In the genomic region with DNA sequence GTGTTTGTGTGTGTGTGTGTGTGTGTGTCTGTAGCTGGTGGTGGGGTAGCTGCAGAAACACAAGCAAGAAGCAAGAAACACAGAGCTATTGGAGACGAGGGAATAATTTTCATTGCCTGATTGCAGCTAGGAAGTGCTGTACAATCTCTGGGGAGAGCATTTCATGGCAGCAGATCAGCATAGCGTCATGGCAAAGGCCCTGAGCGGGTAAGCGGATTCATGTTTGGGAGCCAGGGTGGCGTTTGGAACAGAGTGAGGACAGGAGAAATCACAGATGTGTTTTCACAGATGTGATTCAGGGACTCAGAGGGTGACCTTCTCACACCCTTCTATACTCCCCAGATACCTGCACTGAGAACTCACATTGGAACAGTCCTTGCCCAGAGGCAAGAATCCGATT, we compare ENCODE assay signal across 19 mouse cellular contexts. TPM values are rescaled to one million over a fixed set of nuclear protein-coding genes. Genes with fewer than 3 reads are reported as not detected.
DNase-seq lines count a peak whose midpoint lies in the region; ATAC-seq and TF ChIP-seq lines count a peak whose summit lies in the region.
"Had no signal": no experiment of that assay in that cellular context is flagged by ENCODE, and none has a peak within 500 bp of the region (broad histone marks: within the 10 kb centered on the region; RNA-seq: fewer than 3 reads in every experiment).

No protein-coding gene starts in this region.

- H3K36me3 ChIP-seq in heart, embryonic 12.5 days: no peaks in the 10 kb centered on the region
- no peaks in the 10 kb centered on the region for H3K36me3 ChIP-seq in midbrain, postnatal 0 days (ENCODE audit: insufficient read depth, low read length)
- no peaks in the 10 kb centered on the region for H3K36me3 ChIP-seq in midbrain, embryonic 15.5 days (replicated peaks)
- H3K36me3 ChIP-seq in heart, adult 2 months (ENCODE audit: control insufficient read depth, insufficient read depth, low read length): no peaks in the 10 kb centered on the region
- no peaks in the 10 kb centered on the region for H3K36me3 ChIP-seq in neural tube, embryonic 15.5 days
- H3K36me3 ChIP-seq: embryonic facial prominence, embryonic 15.5 days; forebrain, embryonic 12.5 days; limb, embryonic 15.5 days; stomach, embryonic 15.5 days had no signal

- WGBS in heart, embryonic 12.5 days: 71% methylated on average over 6 of the region's 6 CpGs
- WGBS in midbrain, postnatal 0 days: 54% methylated on average over 6 of the region's 6 CpGs
- WGBS in midbrain, embryonic 15.5 days: 68% methylated on average over 6 of the region's 6 CpGs
- WGBS in heart, adult 2 months: 49% methylated on average over 6 of the region's 6 CpGs
- WGBS in neural tube, embryonic 15.5 days: 34% methylated on average over 6 of the region's 6 CpGs

- H3K27me3 ChIP-seq in heart, embryonic 12.5 days (replicated peaks): no peaks in the 10 kb centered on the region
- no peaks in the 10 kb centered on the region for H3K27me3 ChIP-seq in midbrain, postnatal 0 days (ENCODE audit: insufficient read depth, low read length)
- H3K27me3 ChIP-seq in midbrain, embryonic 15.5 days (replicated peaks): no peaks in the 10 kb centered on the region
- no peaks in the 10 kb centered on the region for H3K27me3 ChIP-seq in heart, adult 2 months (ENCODE audit: control insufficient read depth, insufficient read depth, low read length)
- H3K27me3 ChIP-seq in neural tube, embryonic 15.5 days (replicated peaks): no peaks in the 10 kb centered on the region
- H3K27me3 ChIP-seq: embryonic facial prominence, embryonic 15.5 days; forebrain, embryonic 12.5 days; limb, embryonic 15.5 days; stomach, embryonic 15.5 days had no signal

- intact Hi-C loops in heart, adult 2 months (cut with DNase I): no loop called here

- H3K27ac ChIP-seq in heart, embryonic 12.5 days (ENCODE audit: poor library complexity, severe bottlenecking): no peak overlapping the region
- no peak overlapping the region for H3K27ac ChIP-seq in midbrain, postnatal 0 days (ENCODE audit: low read depth, low read length)
- H3K27ac ChIP-seq in midbrain, embryonic 15.5 days: no peak overlapping the region
- no peak overlapping the region for H3K27ac ChIP-seq in heart, adult 2 months
- peak overlapping the region; percentile 19; the same call in 1 of the 2 replicates for H3K27ac ChIP-seq in neural tube, embryonic 15.5 days (replicated peaks)
- H3K27ac ChIP-seq: embryonic facial prominence, embryonic 15.5 days; forebrain, embryonic 12.5 days; limb, embryonic 15.5 days; stomach, embryonic 15.5 days had no signal

- no peak for ATAC-seq in heart, embryonic 12.5 days (ENCODE audit: insufficient number of reproducible peaks, low FRiP score)
- ATAC-seq in midbrain, postnatal 0 days (ENCODE audit: low FRiP score): no peak
- ATAC-seq in midbrain, embryonic 15.5 days (replicated peaks): no peak
- no peak; the same call in 1 of the 2 replicates for ATAC-seq in neural tube, embryonic 15.5 days (ENCODE audit: low FRiP score)
- ATAC-seq: inflammation-experienced regulatory T-cells, adult 6 months; liver, postnatal 0 days had no signal

- H3K79me2 ChIP-seq in heart, adult 2 months (replicated peaks; ENCODE audit: control insufficient read depth, insufficient read depth, low read length): no peaks in the 10 kb centered on the region

- H3K9me3 ChIP-seq in heart, embryonic 12.5 days (replicated peaks): no peaks in the 10 kb centered on the region
- H3K9me3 ChIP-seq in midbrain, postnatal 0 days (ENCODE audit: low read length): no peaks in the 10 kb centered on the region
- no peaks in the 10 kb centered on the region for H3K9me3 ChIP-seq in midbrain, embryonic 15.5 days
- H3K9me3 ChIP-seq in neural tube, embryonic 15.5 days (replicated peaks): no peaks in the 10 kb centered on the region
- H3K9me3 ChIP-seq: embryonic facial prominence, embryonic 15.5 days; forebrain, embryonic 12.5 days; limb, embryonic 15.5 days; stomach, embryonic 15.5 days had no signal

- H3K9ac ChIP-seq in heart, embryonic 12.5 days: no peak overlapping the region
- H3K9ac ChIP-seq in midbrain, postnatal 0 days (replicated peaks; ENCODE audit: low read length, poor library complexity, severe bottlenecking): no peak overlapping the region
- no peak overlapping the region for H3K9ac ChIP-seq in midbrain, embryonic 15.5 days
- H3K9ac ChIP-seq in heart, adult 2 months (ENCODE audit: low read depth, low read length): no peak overlapping the region
- no peak overlapping the region for H3K9ac ChIP-seq in neural tube, embryonic 15.5 days (replicated peaks)
- H3K9ac ChIP-seq: embryonic facial prominence, embryonic 15.5 days; forebrain, embryonic 12.5 days; limb, embryonic 15.5 days; liver, postnatal 0 days; stomach, embryonic 15.5 days had no signal

- no peak overlapping the region for H3K4me3 ChIP-seq in heart, embryonic 12.5 days
- H3K4me3 ChIP-seq in midbrain, postnatal 0 days (ENCODE audit: low read depth, low read length): no peak overlapping the region
- no peak overlapping the region for H3K4me3 ChIP-seq in midbrain, embryonic 15.5 days
- no peak overlapping the region for H3K4me3 ChIP-seq in heart, adult 2 months
- H3K4me3 ChIP-seq in neural tube, embryonic 15.5 days (replicated peaks): no peak overlapping the region
- H3K4me3 ChIP-seq: embryonic facial prominence, embryonic 15.5 days; forebrain, embryonic 12.5 days; limb, embryonic 15.5 days; stomach, embryonic 15.5 days had no signal

- DNase-seq in heart, adult 11 months: peak; percentile 97
- DNase-seq in midbrain, postnatal 0 days (ENCODE audit: low spot score): peak; percentile 44
- peak; percentile 53 to 57 for DNase-seq in heart, adult 2 months
- no peak for DNase-seq in right cerebral cortex, postnatal 25 days
- DNase-seq in kidney, postnatal 36 days: no peak
- DNase-seq: cerebellum, postnatal 14 days; embryo, embryonic 11 days; kidney, adult 8-10 months; liver, postnatal 0 days; lung, postnatal 14 days had no signal

- TF ChIP-seq POLR2A in heart, adult 2 months (IDR thresholded peaks at IDR 0.05; ENCODE audit: insufficient read depth, low read depth, low read length): no peak

- no peak for TF ChIP-seq EP300 in heart, adult 2 months (IDR thresholded peaks at IDR 0.05; ENCODE audit: insufficient read depth, low read depth, low read length)

- no peak overlapping the region for H3K4me2 ChIP-seq in heart, embryonic 12.5 days
- no peak overlapping the region for H3K4me2 ChIP-seq in midbrain, postnatal 0 days (ENCODE audit: low read depth, low read length, poor library complexity, severe bottlenecking)
- H3K4me2 ChIP-seq in midbrain, embryonic 15.5 days: no peak overlapping the region
- H3K4me2 ChIP-seq in neural tube, embryonic 15.5 days: no peak overlapping the region
- H3K4me2 ChIP-seq: embryonic facial prominence, embryonic 15.5 days; forebrain, embryonic 12.5 days; limb, embryonic 15.5 days; stomach, embryonic 15.5 days had no signal

- no peak for TF ChIP-seq CTCF in midbrain, postnatal 0 days (IDR thresholded peaks at IDR 0.05)
- TF ChIP-seq CTCF in heart, adult 2 months (IDR thresholded peaks at IDR 0.05): no peak

- H3K4me1 ChIP-seq in heart, embryonic 12.5 days (replicated peaks): peaks cover 8% of the 10 kb centered on the region
- H3K4me1 ChIP-seq in midbrain, postnatal 0 days (ENCODE audit: insufficient read depth, low read length): no peaks in the 10 kb centered on the region
- H3K4me1 ChIP-seq in midbrain, embryonic 15.5 days: peaks cover 2% of the 10 kb centered on the region; the same call in 1 of the 2 replicates
- H3K4me1 ChIP-seq in heart, adult 2 months (ENCODE audit: control insufficient read depth, insufficient read depth, low read length): peaks cover 5% of the 10 kb centered on the region; the same call in 1 of the 2 replicates
- peaks cover 11% of the 10 kb centered on the region; the same call in 1 of the 2 replicates for H3K4me1 ChIP-seq in neural tube, embryonic 15.5 days
- H3K4me1 ChIP-seq: stomach, embryonic 15.5 days had no signal

RNA-seq across cellular contexts. Expression of a gene that starts 10.9 kb away (rescaled TPM):
- polyA plus RNA-seq in heart, embryonic 12.5 days (2016; fragmentation: Nextera tagmentation; extraction: Ambion mirVana): 0.13 and 0.35 TPM in 2 replicates
- total RNA-seq in midbrain, postnatal 0 days (2014; rRNA removed): 11.1 and 11.6 TPM in 2 replicates
- 12.4 and 13.7 TPM in 2 replicates for polyA plus RNA-seq in midbrain, postnatal 0 days (2015; fragmentation: Nextera tagmentation; extraction: Ambion mirVana)
- 10.0 and 11.6 TPM in 2 replicates for polyA plus RNA-seq in midbrain, embryonic 15.5 days (2015; fragmentation: Nextera tagmentation; extraction: Ambion mirVana)
- total RNA-seq in heart, adult 2 months (2021): 1 to 10 TPM; 1.6 to 1.7 TPM
- polyA plus RNA-seq in heart, adult 2 months (2012; rRNA removed): 2.7 and 4.4 TPM in 2 replicates
- polyA plus RNA-seq in neural tube, embryonic 15.5 days (2015; fragmentation: Nextera tagmentation; extraction: Ambion mirVana): 9.6 and 10.3 TPM in 2 replicates
- polyA plus RNA-seq: C2C12 had no signal

Comparison
In these comparisons a context has a peak if more than half of its experiments do, and no peak if none do; other contexts are left out.
1. DNase-seq: peak in heart, adult 11 months (single experiment), midbrain, postnatal 0 days (single experiment) and heart, adult 2 months (2 of 2); none in right cerebral cortex, postnatal 25 days (single experiment) and kidney, postnatal 36 days (0 of 2).